In genomic region chr6:144753963-144754296, GRCm38 (mm10) we compare ENCODE assay signal across 12 mouse cellular contexts. TPM values are rescaled to one million over a fixed set of nuclear protein-coding genes. Genes with fewer than 3 reads are reported as not detected.
DNase-seq lines count a peak whose midpoint lies in the region; ATAC-seq and TF ChIP-seq lines count a peak whose summit lies in the region.
"Had no signal": no experiment of that assay in that cellular context is flagged by ENCODE, and none has a peak within 500 bp of the region (broad histone marks: within the 10 kb centered on the region; RNA-seq: fewer than 3 reads in every experiment).

No protein-coding gene starts in this region.

- peak; percentile 96 for DNase-seq in heart, adult 11 months
- peak; percentile 88 for DNase-seq in embryo, embryonic 10.5 days (ENCODE audit: low spot score)
- DNase-seq in kidney, adult 2 months, result peak; percentile 72
- DNase-seq in lung, postnatal 10 days, result peak; percentile 68
- DNase-seq in ovary, postnatal 36 days (ENCODE audit: low spot score), result no peak
- DNase-seq in urinary bladder, postnatal 10 days (ENCODE audit: low spot score), result no peak
- no peak for DNase-seq in layer of hippocampus, postnatal 14 days (ENCODE audit: low spot score in 2 of 2)

- H3K4me1 ChIP-seq in heart, embryonic 11.5 days (ENCODE audit: control insufficient read depth, insufficient read depth, low read length), result no peaks in the 10 kb centered on the region; the same call in 1 of the 2 replicates
- 0 out of 2 replicates have a peak, but pooled peaks cover 3% of the 10 kb centered on the region for H3K4me1 ChIP-seq in kidney, adult 2 months (ENCODE audit: control insufficient read depth, insufficient read depth, low read length)

- no peak for ATAC-seq in heart, embryonic 11.5 days (replicated peaks; ENCODE audit: insufficient number of reproducible peaks, low FRiP score, low TSS enrichment)
- ATAC-seq: inflammation-experienced regulatory T-cells, adult 6 months had no signal

- H3K4me2 ChIP-seq in heart, embryonic 11.5 days, result no peak overlapping the region

- no peaks in the 10 kb centered on the region; the same call in 1 of the 2 replicates for H3K27me3 ChIP-seq in heart, embryonic 11.5 days (ENCODE audit: control insufficient read depth, insufficient read depth, low read length)
- H3K27me3 ChIP-seq in kidney, adult 2 months (replicated peaks; ENCODE audit: control insufficient read depth, insufficient read depth, low read length), result no peaks in the 10 kb centered on the region
- H3K27me3 ChIP-seq: CH12.LX had no signal

- H3K27ac ChIP-seq in heart, embryonic 11.5 days (ENCODE audit: low read depth, low read length), result no peak overlapping the region
- H3K27ac ChIP-seq in kidney, adult 2 months (ENCODE audit: insufficient read depth, low read depth, low read length), result peak overlapping the region; percentile 29
- H3K27ac ChIP-seq: midbrain, embryonic 10.5 days had no signal

- TF ChIP-seq CTCF in kidney, adult 2 months (conservative IDR thresholded peaks at IDR 0.05; ENCODE audit: insufficient read depth, insufficient read length, low read depth, low read length), result no peak

- H3K9me3 ChIP-seq in heart, embryonic 11.5 days (replicated peaks; ENCODE audit: control insufficient read depth, low read length), result no peaks in the 10 kb centered on the region
- H3K9me3 ChIP-seq: midbrain, embryonic 10.5 days had no signal

- H3K36me3 ChIP-seq in heart, embryonic 11.5 days (ENCODE audit: control insufficient read depth, insufficient read depth, low read length), result no peaks in the 10 kb centered on the region
- H3K36me3 ChIP-seq in kidney, adult 2 months (ENCODE audit: control insufficient read depth, insufficient read depth, low read length), result no peaks in the 10 kb centered on the region
- H3K36me3 ChIP-seq: midbrain, embryonic 10.5 days had no signal

- H3K4me3 ChIP-seq in heart, embryonic 11.5 days (ENCODE audit: low read depth, low read length), result no peak overlapping the region
- H3K4me3 ChIP-seq in kidney, adult 2 months (ENCODE audit: insufficient read depth, low read depth, low read length), result no peak overlapping the region
- H3K4me3 ChIP-seq: erythroblast, embryonic 14.5 days; midbrain, embryonic 10.5 days had no signal

- 55% methylated on average over 3 of the region's 3 CpGs for WGBS in heart, embryonic 11.5 days (ENCODE audit: insufficient replicate concordance)
- WGBS in kidney, adult 2 months, result 22% methylated on average over 3 of the region's 3 CpGs

- no peak overlapping the region for H3K9ac ChIP-seq in heart, embryonic 11.5 days (ENCODE audit: low read depth, low read length)

- TF ChIP-seq POLR2A in kidney, adult 2 months (IDR thresholded peaks at IDR 0.05; ENCODE audit: low read depth, low read length), result no peak

RNA-seq across cellular contexts. Expression of gene Sox5, which starts 27.8 kb away (rescaled TPM):
- 11.4 and 16.2 TPM in 2 replicates for polyA plus RNA-seq in heart, embryonic 11.5 days (2014; fragmentation: Nextera tagmentation; extraction: Ambion mirVana)
- polyA plus RNA-seq in kidney, adult 2 months (2012; rRNA removed), result 2.9 and 3.2 TPM in 2 replicates
- 10 to 100 TPM; 39.5 to 48.8 TPM for total RNA-seq in layer of hippocampus, postnatal 14 days (2021)
- polyA plus RNA-seq: erythroblast, embryonic 14.5 days had no signal

Comparison
In these comparisons a context has a peak if more than half of its experiments do, and no peak if none do; other contexts are left out.
1. DNase-seq: peak in heart, adult 11 months (single experiment), embryo, embryonic 10.5 days (single experiment), kidney, adult 2 months (single experiment) and lung, postnatal 10 days (single experiment); none in ovary, postnatal 36 days (single experiment), urinary bladder, postnatal 10 days (single experiment) and layer of hippocampus, postnatal 14 days (0 of 2).